Mouse (Mus musculus) CH12.LX (cell line): ENCODE results near the gene Rnf26. TPM values are rescaled to one million over a fixed set of nuclear protein-coding genes. Genes with fewer than 3 reads are reported as not detected.

Experiments
- DNase-seq: peaks from one replicate; pipeline ENCODE4 v3.0.0-alpha.2; 2013; ENCODE audit errors: extremely low read depth
- H3K27ac ChIP-seq: 2 replicates; pipeline ENCODE4 v1.5.1; 2012; ENCODE audit warnings: low read depth, mild to moderate bottlenecking, control low read depth, moderate library complexity; ENCODE audit not compliant: insufficient read depth
- H3K27me3 ChIP-seq: replicated peaks from 2 replicates; pipeline ENCODE3; 2012; ENCODE audit warnings: inconsistent platforms
- H3K36me3 ChIP-seq, 2 experiments: replicated peaks in 1 of 2; 2 replicates each; pipeline versions ENCODE3 to v1.6.1; 2012; ENCODE audit warnings: inconsistent platforms in 1 of 2, low read length in 1 of 2, mild to moderate bottlenecking in 1 of 2, mixed read lengths in 1 of 2, moderate library complexity in 1 of 2; ENCODE audit not compliant: control insufficient read depth in 1 of 2, insufficient read depth in 1 of 2
- H3K4me1 ChIP-seq, 2 experiments: 2 replicates each; pipeline ENCODE4 v1.6.1; 2012; ENCODE audit warnings: inconsistent platforms in 1 of 2, moderate library complexity in 1 of 2; ENCODE audit not compliant: insufficient read depth in 2 of 2, control insufficient read depth in 1 of 2
- H3K4me2 ChIP-seq: 2 replicates; pipeline ENCODE4 v1.6.1; 2012; ENCODE audit warnings: low read depth, mild to moderate bottlenecking, control low read depth; ENCODE audit not compliant: poor library complexity, insufficient read depth, severe bottlenecking
- H3K4me3 ChIP-seq, 3 experiments: fragments of 150-350 bp in 1 of 3; sonication (generic) in 1 of 3; replicated peaks in 1 of 3; 2 replicates each; pipeline versions ENCODE3 to v1.5.1; 2011 to 2012; ENCODE audit warnings: low read depth in 2 of 3, low read length in 2 of 3, mild to moderate bottlenecking in 2 of 3, moderate library complexity in 2 of 3, control low read depth in 1 of 3, improper control_type of control experiment in 1 of 3, inconsistent platforms in 1 of 3, mixed read lengths in 1 of 3; ENCODE audit not compliant: poor library complexity in 1 of 3
- H3K79me2 ChIP-seq: replicated peaks from 2 replicates; pipeline ENCODE4 v1.6.1; 2012; ENCODE audit warnings: mild to moderate bottlenecking, moderate library complexity; ENCODE audit not compliant: control insufficient read depth, poor library complexity, insufficient read depth, severe bottlenecking; ENCODE audit errors: extremely low read depth
- H3K9ac ChIP-seq: 2 replicates; pipeline ENCODE4 v1.6.1; 2012; ENCODE audit warnings: low read depth, mild to moderate bottlenecking, control low read depth, moderate library complexity; ENCODE audit not compliant: insufficient read depth
- H3K9me3 ChIP-seq: replicated peaks from 2 replicates; pipeline ENCODE3; 2012; ENCODE audit warnings: low read length, inconsistent platforms, mixed read lengths
- CHD1 ChIP-seq: IDR thresholded peaks from 2 replicates; pipeline ENCODE4 v1.6.1; 2012; ENCODE audit warnings: low read depth, low read length, improper control_type of control experiment, inconsistent platforms
- CHD2 ChIP-seq: IDR thresholded peaks from 2 replicates; pipeline ENCODE4 v1.6.1; 2011; ENCODE audit warnings: low read length, improper control_type of control experiment
- CTCF ChIP-seq, 2 experiments: IDR thresholded peaks in 1 of 2; conservative IDR thresholded peaks in 1 of 2; 2 replicates each; pipeline ENCODE4 v1.5.1; 2011 to 2012; ENCODE audit warnings: low read depth in 2 of 2, low read length in 2 of 2, improper control_type of control experiment in 1 of 2, inconsistent platforms in 1 of 2, mild to moderate bottlenecking in 1 of 2, moderate library complexity in 1 of 2
- E2F4 ChIP-seq: IDR thresholded peaks from 2 replicates; pipeline ENCODE4 v1.6.1; 2011; ENCODE audit warnings: low read depth, low read length, improper control_type of control experiment; ENCODE audit not compliant: insufficient replicate concordance
- ETS1 ChIP-seq: conservative IDR thresholded peaks from 2 replicates; pipeline ENCODE4 v1.6.1; 2012; ENCODE audit warnings: low read depth, mild to moderate bottlenecking, inconsistent platforms, low read length, improper control_type of control experiment, moderate library complexity
- GABPA ChIP-seq: IDR thresholded peaks from 2 replicates; pipeline ENCODE4 v1.6.1; 2012; ENCODE audit warnings: low read depth, low read length, improper control_type of control experiment, inconsistent platforms; ENCODE audit not compliant: insufficient replicate concordance
- HCFC1 ChIP-seq: IDR thresholded peaks from 2 replicates; pipeline ENCODE4 v1.6.1; 2012; ENCODE audit warnings: low read depth, mild to moderate bottlenecking, inconsistent platforms, low read length, improper control_type of control experiment
- IRF4 ChIP-seq: IDR thresholded peaks from 2 replicates; pipeline ENCODE4 v1.6.1; 2014; ENCODE audit warnings: low read depth, mild to moderate bottlenecking, inconsistent platforms, low read length, improper control_type of control experiment
- JUND ChIP-seq: conservative IDR thresholded peaks from 2 replicates; pipeline ENCODE4 v1.6.1; 2011; ENCODE audit warnings: low read depth, low read length, improper control_type of control experiment
- MAX ChIP-seq: IDR thresholded peaks from 2 replicates; pipeline ENCODE4 v1.6.1; 2011; ENCODE audit warnings: low read length, improper control_type of control experiment
- NELFE ChIP-seq: IDR thresholded peaks from 2 replicates; pipeline ENCODE4 v1.6.1; 2011; ENCODE audit warnings: low read depth, low read length, improper control_type of control experiment
- POLR2A ChIP-seq: IDR thresholded peaks from 2 replicates; pipeline ENCODE4 v1.6.1; 2011; ENCODE audit warnings: low read depth, mild to moderate bottlenecking, improper control_type of control experiment, low read length
- POLR2AphosphoS2 ChIP-seq: IDR thresholded peaks from 2 replicates; pipeline ENCODE4 v1.6.1; 2011; ENCODE audit warnings: low read depth, low read length, improper control_type of control experiment
- SMC3 ChIP-seq: IDR thresholded peaks from 2 replicates; pipeline ENCODE4 v1.6.1; 2011; ENCODE audit warnings: low read depth, low read length, improper control_type of control experiment
- TBP ChIP-seq: conservative IDR thresholded peaks from 2 replicates; pipeline ENCODE4 v1.6.1; 2011; ENCODE audit warnings: low read depth, low read length, improper control_type of control experiment
- USF1 ChIP-seq: IDR thresholded peaks from 2 replicates; pipeline ENCODE4 v1.6.1; 2014; ENCODE audit warnings: low read depth, mild to moderate bottlenecking, inconsistent platforms, low read length, improper control_type of control experiment
- USF2 ChIP-seq: conservative IDR thresholded peaks from 2 replicates; pipeline ENCODE4 v1.6.1; 2011; ENCODE audit warnings: low read depth, low read length, improper control_type of control experiment
- ZKSCAN1 ChIP-seq: IDR thresholded peaks from 2 replicates; pipeline ENCODE4 v1.6.1; 2012; ENCODE audit warnings: low read depth, inconsistent platforms, low read length, improper control_type of control experiment, borderline replicate concordance
- ZMIZ1 ChIP-seq: IDR thresholded peaks from 2 replicates; pipeline ENCODE4 v1.6.1; 2012; ENCODE audit warnings: low read depth, mild to moderate bottlenecking, inconsistent platforms, low read length, improper control_type of control experiment
- ZNF384 ChIP-seq: IDR thresholded peaks from 2 replicates; pipeline ENCODE4 v1.6.1; 2012; ENCODE audit warnings: low read depth, low read length, improper control_type of control experiment, inconsistent platforms
- dilution Hi-C: fragments of 300-500 bp; cut with MboI; formaldehyde crosslinking; loops from 2 replicates; pipeline ENCODE4 v1.14.3; 2020; ENCODE audit warnings: low sequenced_read_pairs; ENCODE audit not compliant: extremely low pct_unique_long_range_greater_than_20kb, extremely low pct_ligation_motif_present
- in situ Hi-C: fragments of 300-500 bp; cut with MboI; formaldehyde crosslinking; loops from 3 replicates; pipeline ENCODE4 v1.14.3; 2019; ENCODE audit warnings: low sequenced_read_pairs, low pct_ligation_motif_present, low pct_unique_long_range_greater_than_20kb, mixed read lengths
- polyA plus RNA-seq: library from polyadenylated mRNA; unstranded; fragments of >175 nt; gene quantifications from 2 replicates; pipeline ENCODE4 v1.2.1, GENCODE M21; 2012; ENCODE audit warnings: low read depth; ENCODE audit not compliant: insufficient read length
- total RNA-seq, 2 experiments: library from RNA; depleted of rRNA; stranded (reverse); fragments of 300-350 nt in 1 of 2; fragments of >200 nt in 1 of 2; gene quantifications; 2 replicates each; pipeline ENCODE4 v1.2.3; 2012 to 2014

Gene Rnf26
- total and polyA plus RNA-seq, 3 experiments: 11.7 to 40.0 (median 15.3) TPM

- Histone ChIP-seq H3K27me3 (peaks cover 62% of the 10 kb centered on the region), H3K4me2 (no peak overlapping the region), H3K9me3 (no peaks in the 10 kb centered on the region), H3K36me3 (no peaks in the 10 kb centered on the region), H3K27ac (no peak overlapping the region), H3K4me3 (no peak overlapping the region), H3K4me1 (peaks cover 2 to 36% of the 10 kb centered on the region in 2 experiments; a peak in 3 of 4 replicates), H3K9ac (no peak overlapping the region), H3K79me2 (no peaks in the 10 kb centered on the region)
- DNase-seq: no peak
- in situ Hi-C loops (no loop called here), dilution Hi-C loops (no loop called here)
- TF ChIP-seq POLR2AphosphoS2: no peak
- TF ChIP-seq USF1: no peak
- no peak for TF ChIP-seq POLR2A
- no peak for TF ChIP-seq MAX
- no peak for TF ChIP-seq ETS1
- no peak for TF ChIP-seq E2F4
- TF ChIP-seq ZKSCAN1: no peak
- TF ChIP-seq JUND: no peak
- TF ChIP-seq SMC3: no peak
- no peak for TF ChIP-seq ZMIZ1
- TF ChIP-seq ZNF384: no peak
- TF ChIP-seq IRF4: no peak
- TF ChIP-seq CTCF (conservative IDR thresholded peaks at IDR 0.05 in 1 of 2, IDR thresholded peaks at IDR 0.05 in 1 of 2; ENCODE audit: low read depth in 2 of 2, low read length in 2 of 2): no peak
- no peak for TF ChIP-seq TBP
- no peak for TF ChIP-seq USF2
These were observed 31.7 kb downstream of the Rnf26 start for GRCm38 (mm10) chr9:44081581-44081980.

- peaks cover 64% of the 10 kb centered on the region for H3K27me3 ChIP-seq
- DNase-seq: no peak
- H3K27ac ChIP-seq: no peak overlapping the region
- TF ChIP-seq NELFE: no peak
- no peak for TF ChIP-seq IRF4
- no peak for TF ChIP-seq CHD2
- no peak for TF ChIP-seq USF1
- no peak for TF ChIP-seq GABPA
- no peak for TF ChIP-seq ZKSCAN1
- TF ChIP-seq CHD1: no peak
- no peak for TF ChIP-seq HCFC1
- no peak for TF ChIP-seq ZMIZ1
- no peaks in the 10 kb centered on the region for H3K9me3 ChIP-seq
- H3K9ac ChIP-seq: no peak overlapping the region
- peaks cover 2 to 31% of the 10 kb centered on the region in 2 experiments; a peak in 3 of 4 replicates for H3K4me1 ChIP-seq
- H3K79me2 ChIP-seq: no peaks in the 10 kb centered on the region
- dilution Hi-C loops: no loop called here
- no peaks in the 10 kb centered on the region for H3K36me3 ChIP-seq
- no peak overlapping the region for H3K4me3 ChIP-seq
- in situ Hi-C loops: no loop called here
- H3K4me2 ChIP-seq: no peak overlapping the region
These were observed 32.4 kb downstream of the Rnf26 start for GRCm38 (mm10) chr9:44080953-44081352.
